Mouse (Mus musculus): ENCODE results near the gene Sptbn1. TPM values are rescaled to one million over a fixed set of nuclear protein-coding genes. Genes with fewer than 3 reads are reported as not detected.

Sptbn1 gene
- total RNA-seq, 2 experiments from 2014 or later: 534 to 545 TPM

DNA sequence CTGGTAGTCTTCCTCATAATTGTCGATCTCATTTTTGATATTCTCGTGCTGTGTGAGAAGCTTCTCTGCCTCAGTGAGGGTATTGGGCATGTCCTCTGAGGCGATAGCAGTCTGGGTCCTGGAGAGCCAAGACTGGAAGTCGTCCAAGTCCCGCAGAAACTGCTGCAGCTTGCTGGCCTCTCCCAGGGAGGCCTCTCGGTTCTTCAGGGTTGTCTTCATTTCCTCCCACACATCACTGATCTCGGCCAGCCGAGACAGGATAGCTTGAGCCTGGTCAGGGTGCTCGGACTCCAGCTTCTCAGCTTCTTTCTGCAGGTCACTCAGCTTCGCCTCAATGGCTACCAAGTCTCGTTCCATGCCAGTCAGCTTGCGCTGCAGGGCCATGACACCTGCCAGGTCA, 130.9 kb downstream of the Sptbn1 start:
- DNase-seq (ENCODE audit: low spot score in 2 of 2): no peak

DNA sequence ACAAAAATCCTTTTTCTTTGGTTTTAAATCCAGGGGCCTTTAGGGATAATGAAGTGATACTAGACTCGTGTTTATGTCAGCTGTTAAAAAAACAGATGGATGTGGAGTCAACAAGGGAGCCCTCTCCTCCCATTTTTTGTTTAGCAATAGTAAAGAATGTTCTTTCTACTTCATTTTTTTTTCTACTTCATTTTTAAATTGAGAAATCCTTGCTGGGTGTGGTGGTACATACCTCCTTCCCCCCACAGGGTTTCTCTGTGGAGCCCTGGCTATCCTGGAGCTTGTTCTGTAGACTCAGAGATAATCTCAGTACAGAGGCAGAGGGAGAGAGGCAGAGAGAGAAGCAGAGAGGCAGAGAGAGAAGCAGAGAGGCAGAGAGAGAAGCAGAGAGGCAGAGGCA, 133.9 kb downstream of the Sptbn1 start:
- no peak for DNase-seq (ENCODE audit: low spot score in 2 of 2)

DNA sequence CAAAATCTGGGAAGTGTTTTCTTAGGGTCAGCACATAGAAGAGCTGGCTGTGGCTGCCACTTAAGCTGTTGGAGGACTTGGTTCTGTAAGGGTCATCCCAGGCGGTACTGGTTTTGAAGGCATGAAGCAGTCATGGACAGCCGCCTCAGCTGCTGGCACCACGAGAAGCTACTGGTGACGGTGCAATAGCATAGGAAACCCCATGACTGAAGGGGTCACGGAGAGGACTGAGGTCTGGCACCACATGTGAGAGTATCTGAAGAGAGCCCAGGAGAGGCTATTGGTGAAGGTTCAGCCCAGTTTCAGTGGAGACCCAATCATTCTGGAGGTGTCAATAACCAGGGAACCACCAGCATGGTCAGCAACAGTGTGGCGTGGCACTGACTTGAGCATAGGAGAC, 135.4 kb downstream of the Sptbn1 start:
- DNase-seq (ENCODE audit: low spot score in 2 of 2): no peak

DNA sequence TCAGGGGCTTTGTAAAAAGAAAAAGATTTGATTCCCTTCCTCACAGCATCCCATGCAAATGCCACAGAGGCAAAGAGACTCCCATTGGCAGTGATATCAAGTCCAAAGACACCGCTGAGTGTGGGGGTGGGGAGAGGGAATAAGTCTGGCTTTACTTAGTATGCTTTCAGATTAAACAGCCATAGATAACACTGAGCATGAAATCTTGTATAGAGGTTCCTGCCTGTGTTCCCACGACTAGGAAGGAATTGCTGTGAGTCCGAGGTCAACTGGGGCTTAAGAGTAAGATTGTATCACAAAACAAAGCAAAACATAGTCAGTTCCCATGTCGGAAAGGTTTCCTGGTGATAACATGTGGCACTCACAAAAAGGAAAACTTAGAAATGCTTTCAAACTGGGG, 136.3 kb downstream of the Sptbn1 start:
- no peak for DNase-seq (ENCODE audit: low spot score in 2 of 2)

DNA sequence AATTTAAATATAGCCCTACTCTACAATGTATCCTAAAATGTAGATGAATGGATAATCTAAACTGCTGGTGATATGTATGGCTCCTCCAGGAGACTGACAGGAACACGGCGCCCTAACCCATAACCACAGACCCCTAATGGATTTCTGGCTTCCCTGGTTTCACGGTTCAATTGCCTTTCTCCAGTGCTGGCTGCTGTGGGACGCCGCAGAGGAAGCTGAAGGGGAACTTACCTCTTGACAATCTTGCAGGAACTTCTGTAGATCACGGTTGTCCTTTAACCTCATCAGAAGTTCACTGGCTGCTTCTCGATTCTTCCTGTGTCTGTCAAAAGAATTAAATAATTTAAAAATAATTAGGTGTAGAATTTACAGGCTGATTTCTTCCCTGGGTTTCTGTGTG, 138.6 kb downstream of the Sptbn1 start:
- no peak for DNase-seq (ENCODE audit: low spot score in 2 of 2)

DNA sequence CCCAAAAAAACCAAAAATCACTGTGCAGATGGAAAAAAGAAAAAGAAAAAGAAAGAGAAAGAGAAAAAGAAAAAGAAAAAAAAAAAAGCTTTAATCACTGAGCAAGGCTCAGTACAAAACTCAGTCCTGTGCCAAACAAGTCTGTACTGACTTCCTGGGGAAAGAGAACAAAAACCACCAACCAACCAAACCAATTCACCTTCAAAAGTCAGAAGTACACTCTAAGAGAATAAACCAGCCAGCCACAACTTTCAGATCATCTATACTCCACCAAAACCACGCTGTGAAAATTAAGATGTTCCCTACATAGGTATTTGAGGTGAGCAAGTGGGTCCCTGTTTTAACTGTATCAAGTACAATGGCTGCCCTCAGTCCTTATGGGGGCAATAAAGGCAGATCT, 141.1 kb downstream of the Sptbn1 start:
- no peak for DNase-seq (ENCODE audit: low spot score in 2 of 2)

DNA sequence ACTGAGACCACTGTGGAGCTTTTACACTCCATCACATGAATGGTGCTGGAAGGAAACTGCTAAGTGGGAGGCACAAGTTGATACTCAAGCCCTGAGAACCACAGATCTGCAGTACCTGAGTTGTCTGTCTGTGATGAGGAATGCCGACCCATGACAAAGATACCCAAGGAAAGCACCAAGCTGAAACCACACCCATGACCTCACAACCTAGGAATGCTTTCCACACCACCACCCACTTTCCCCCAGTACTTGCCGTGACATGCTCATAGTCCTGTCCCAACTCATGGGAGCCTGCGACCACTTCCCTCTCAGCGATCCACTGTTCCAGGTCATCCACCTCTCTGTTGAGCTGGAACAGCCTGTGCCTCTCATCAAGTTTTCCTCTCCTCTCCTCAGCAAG, 149.9 kb downstream of the Sptbn1 start:
- DNase-seq (ENCODE audit: low spot score in 2 of 2): no peak

DNA sequence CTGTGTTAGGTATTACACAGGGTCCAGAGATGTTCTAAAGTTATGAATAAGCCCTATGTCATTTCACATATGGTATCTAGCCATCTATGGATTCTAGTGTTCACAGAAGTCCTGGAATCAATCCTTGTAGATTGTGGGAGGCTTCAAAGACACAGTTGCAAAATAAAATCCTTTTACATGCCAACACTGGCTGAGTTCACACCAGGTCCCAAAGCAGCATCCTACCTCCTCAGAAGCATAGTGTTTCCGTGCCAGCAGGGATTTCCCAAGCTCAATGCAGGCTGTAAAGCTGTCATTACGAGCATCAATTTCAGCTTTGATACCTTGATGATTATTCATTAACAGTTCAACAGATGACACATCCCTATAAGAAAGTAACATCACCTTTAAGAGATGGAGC, 154.3 kb downstream of the Sptbn1 start:
- DNase-seq (ENCODE audit: low spot score in 2 of 2): no peak

DNA sequence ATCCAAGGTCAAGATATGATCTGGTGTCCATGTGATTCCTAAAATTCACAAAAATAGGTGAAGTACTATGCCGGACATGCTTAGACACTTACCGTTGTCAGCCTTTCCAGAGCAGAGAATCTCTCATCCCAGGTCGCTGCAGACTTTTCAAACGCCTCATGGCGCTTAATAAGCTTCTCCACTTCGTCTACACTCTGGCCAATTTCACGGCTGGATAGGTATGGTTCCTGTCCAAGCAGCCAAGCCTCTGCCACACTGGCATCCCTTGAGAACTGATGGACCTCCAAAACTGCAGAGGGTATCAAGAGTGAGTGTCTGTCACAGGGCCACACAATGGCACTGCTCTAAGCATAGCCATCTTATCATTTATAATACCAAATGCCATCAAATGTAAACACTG, 157.3 kb downstream of the Sptbn1 start:
- DNase-seq (ENCODE audit: low spot score in 2 of 2): no peak

DNA sequence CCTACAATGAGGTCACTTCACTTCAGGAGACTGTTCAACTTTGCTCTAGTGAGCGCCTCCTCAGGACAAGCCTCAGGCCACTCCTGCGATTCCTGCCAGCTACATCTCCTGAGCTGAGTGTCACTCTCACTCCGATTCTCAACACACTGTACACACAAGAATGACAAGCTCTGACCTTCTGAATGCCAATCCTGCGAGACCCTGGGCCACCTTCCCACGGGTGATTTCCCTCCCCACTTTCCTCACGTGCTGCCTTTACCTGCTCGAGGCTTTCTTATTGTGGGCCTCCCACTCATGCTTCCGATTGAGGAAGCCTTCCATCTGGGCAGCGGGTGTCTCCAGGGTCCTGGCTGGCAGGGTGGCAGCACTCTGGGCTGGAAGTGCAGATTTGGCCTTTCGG, 163.8 kb downstream of the Sptbn1 start:
- no peak for DNase-seq (ENCODE audit: low spot score in 2 of 2)

DNA sequence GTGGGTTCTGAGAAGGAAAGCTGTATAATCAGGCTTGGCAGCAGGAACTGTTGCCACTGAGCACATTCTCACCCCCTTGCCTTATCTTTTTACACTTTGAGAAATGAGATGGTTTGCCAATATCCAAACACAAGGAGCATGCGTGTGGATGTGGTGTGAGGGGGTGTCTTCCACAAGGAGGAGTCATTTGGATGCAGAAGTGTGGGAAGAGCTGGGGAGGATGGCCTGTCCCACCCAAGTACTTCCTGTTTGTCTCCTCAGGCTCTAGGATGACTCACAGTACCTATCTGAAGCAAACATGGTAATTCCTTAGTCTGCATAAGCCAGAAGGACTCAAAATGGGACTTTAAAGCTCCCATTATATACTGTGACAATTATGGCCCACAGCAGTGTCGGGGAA, 165.4 kb downstream of the Sptbn1 start:
- DNase-seq (ENCODE audit: low spot score in 2 of 2): peak; percentile 48 to 55

DNA sequence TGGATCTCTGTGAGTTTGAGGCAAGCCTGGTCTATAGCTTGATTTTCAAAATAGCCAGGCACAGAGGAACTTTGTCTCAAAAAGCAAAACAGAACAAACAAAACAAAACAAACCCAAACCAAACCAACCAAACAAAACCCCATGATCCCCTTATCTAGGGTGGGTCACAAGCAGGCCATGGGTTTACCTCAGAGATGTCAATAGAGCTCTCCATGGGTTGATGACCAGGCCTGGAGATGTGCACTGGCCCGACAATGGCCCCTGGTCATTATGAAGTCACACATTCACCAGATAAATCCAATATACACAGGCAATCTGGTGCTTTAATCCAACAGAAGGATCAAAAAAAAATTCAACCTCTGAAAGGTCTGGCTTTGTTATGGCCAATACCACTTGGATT, 166.2 kb downstream of the Sptbn1 start:
- no peak for DNase-seq (ENCODE audit: low spot score in 2 of 2)

DNA sequence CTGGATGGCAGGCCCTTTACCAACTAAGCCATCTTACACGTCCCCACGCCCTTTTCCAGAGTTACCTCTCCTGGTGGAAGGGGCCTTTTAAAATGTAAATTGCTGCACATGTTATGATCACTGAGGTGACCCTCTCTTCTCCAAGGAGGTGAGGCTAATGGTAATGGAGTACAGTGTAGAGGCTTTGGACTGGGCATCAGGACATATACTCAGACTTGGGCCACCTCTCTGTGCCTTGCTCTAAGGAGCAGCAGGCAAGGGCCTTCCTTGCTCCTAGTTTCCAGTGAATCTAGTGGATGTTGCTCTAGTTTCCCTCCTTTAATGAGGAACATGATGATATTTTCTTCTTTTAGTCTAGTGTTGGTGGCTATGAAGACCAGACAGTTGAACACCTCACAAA, 166.8 kb downstream of the Sptbn1 start:
- DNase-seq (ENCODE audit: low spot score in 2 of 2): no peak

DNA sequence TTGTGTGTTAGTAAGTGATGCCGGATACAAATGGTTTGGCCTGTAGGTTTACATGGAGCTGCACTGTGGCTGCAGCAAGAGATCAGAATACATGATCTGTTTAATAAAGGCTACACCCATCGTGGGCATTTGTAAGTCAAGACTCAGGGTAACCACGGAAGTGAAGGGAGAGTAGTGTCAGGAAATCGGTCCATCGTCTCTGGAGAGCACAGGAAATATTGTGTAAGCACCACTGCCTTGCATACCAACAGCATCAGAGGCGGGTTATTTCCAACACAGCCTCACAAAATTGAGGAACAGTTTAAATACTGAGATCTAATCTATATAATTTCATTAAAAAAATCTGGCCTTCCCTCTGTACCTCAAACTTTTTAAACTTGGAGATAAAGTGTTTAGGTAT, 168.1 kb downstream of the Sptbn1 start:
- no peak for DNase-seq (ENCODE audit: low spot score in 2 of 2)

DNA sequence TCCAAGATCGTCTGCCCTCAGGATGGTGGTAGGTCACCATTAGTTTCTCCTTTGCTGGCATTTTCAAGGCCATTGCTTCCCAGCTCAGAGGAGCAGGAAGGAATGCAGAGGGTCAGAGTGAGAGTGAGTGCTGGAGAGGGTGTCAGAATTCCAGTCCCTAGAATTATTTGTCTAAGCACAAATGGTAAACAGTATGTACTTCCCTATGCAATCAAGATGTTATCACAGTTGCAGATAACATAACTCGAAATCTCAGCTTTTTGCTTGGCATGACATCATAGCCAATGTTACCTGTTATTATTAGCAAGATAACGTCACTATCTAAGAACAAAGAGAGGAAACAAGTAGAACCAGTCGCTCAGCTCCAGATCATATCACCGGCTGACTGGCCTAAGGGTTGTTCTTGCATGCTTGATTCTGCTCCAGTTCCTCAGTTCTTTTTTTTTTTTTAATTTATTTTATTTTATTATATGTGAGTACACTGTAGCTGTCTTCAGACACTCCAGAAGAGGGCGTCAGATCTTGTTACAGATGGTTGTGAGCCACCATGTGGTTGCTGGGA, 172.7 kb downstream of the Sptbn1 start:
- no peak for DNase-seq (ENCODE audit: low spot score in 2 of 2)

DNA sequence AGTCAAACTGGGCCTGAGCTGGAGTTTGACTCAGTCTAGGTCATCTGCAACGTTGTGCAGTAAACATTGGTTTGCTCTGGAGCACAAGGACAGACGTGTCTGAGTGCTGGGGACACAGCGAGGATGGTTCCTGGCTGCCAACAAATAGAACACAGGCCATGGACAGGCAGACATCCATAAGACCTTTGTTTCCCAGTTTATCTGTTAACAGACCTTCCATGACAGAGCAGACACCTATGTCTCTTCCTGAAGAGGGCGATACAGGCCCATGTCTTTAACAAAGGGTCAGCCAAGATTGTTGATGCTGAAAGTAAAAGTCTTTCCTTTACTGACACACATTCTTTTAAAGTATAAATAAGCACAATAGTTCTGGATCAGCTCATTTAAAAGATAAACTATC, 176.1 kb downstream of the Sptbn1 start:
- no peak for DNase-seq (ENCODE audit: low spot score in 2 of 2)

DNA sequence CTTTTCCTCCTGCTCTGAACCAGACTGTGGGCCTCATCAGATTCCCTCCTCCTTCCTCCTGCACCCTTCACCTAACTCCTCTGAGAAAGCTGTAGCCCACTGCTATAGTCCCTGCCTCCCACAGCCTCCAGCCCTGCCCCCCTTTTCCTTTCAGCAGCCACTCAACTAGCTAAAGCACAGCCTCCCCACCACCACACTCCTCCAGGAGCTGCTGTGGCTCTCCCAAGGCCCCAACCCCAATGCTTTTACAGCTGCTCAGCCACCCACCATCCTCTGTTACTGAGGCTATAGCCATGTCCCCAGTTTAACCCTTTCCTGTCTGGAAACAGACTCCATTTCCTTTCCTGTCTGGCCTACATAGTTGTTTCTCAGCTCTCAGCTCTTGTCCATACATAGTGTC, 182.9 kb downstream of the Sptbn1 start:
- DNase-seq (ENCODE audit: low spot score in 2 of 2): no peak

DNA sequence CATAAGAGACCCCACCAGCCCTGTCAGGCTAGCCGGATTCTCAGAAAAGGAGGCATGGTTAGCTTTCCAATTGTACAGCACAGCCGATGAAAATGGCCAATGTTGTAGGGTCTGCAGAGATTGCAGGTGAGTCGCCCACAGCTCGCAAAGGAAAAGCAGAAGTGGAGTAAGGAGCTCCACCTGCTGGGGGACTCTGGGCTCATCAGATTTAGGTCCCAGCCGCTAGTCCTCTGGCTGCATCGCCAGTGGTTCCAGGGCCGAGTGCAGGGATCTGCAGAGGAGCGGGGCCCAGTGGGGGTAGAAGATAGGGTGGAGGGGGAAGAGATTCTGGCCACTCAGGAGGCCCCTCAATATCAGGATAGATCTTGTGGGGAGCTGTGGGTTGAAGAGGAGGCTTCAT, 210.7 kb downstream of the Sptbn1 start:
- peak in 1 of 2 experiments; percentile 8 for DNase-seq (ENCODE audit: low spot score in 2 of 2)

Other genes with a start within 250 kb of the Sptbn1 start
- gene Eml6, start 242.1 kb downstream of the Sptbn1 start, total RNA-seq (2021): 10 to 100 TPM; 15.9 to 17.7 TPM
- under 1 TPM; 0.66 to 0.70 TPM for gene 4930505A04Rik, start 203.7 kb upstream of the Sptbn1 start, total RNA-seq (2021)

Data from left cerebral cortex, adult 18-20 months (tissue).